Mouse (Mus musculus) hindbrain, embryonic 11.5 days (tissue): ENCODE measurements around the gene Eftud2. TPM values are rescaled to one million over a fixed set of nuclear protein-coding genes. Genes with fewer than 3 reads are reported as not detected.

Experiments
- ATAC-seq: fragments of 200-750 bp; cut with Nextera tagmentation; 2 replicates; pipeline ENCODE4 v1.8.0; 2017; ENCODE audit warnings: mild to moderate bottlenecking, moderate TSS enrichment, moderate library complexity; ENCODE audit not compliant: low FRiP score
- DNase-seq: peaks from one replicate; pipeline ENCODE4 v3.0.0-alpha.2; 2015; ENCODE audit warnings: low spot score
- H3K27ac ChIP-seq: fragments of 300-500 bp; sonication (generic); 2 replicates; pipeline ENCODE4 v1.5.1; 2014; ENCODE audit warnings: mild to moderate bottlenecking, low read depth, low read length
- H3K27me3 ChIP-seq: fragments of 300-500 bp; sonication (generic); 2 replicates; pipeline ENCODE4 v1.6.1; 2014; ENCODE audit warnings: mild to moderate bottlenecking, low read length, moderate library complexity, mixed read lengths; ENCODE audit not compliant: control insufficient read depth, insufficient read depth
- H3K36me3 ChIP-seq: fragments of 300-500 bp; sonication (generic); 2 replicates; pipeline ENCODE4 v1.6.1; 2014; ENCODE audit warnings: mild to moderate bottlenecking, low read length, moderate library complexity, mixed read lengths; ENCODE audit not compliant: control insufficient read depth, insufficient read depth
- H3K4me1 ChIP-seq: fragments of 300-500 bp; sonication (generic); replicated peaks from 2 replicates; pipeline ENCODE4 v1.6.1; 2014; ENCODE audit warnings: low read length, mixed read lengths; ENCODE audit not compliant: control insufficient read depth, insufficient read depth
- H3K4me2 ChIP-seq: fragments of 300-500 bp; sonication (generic); replicated peaks from 2 replicates; pipeline ENCODE4 v1.6.1; 2014; ENCODE audit warnings: mild to moderate bottlenecking, low read depth, low read length
- H3K4me3 ChIP-seq: fragments of 300-500 bp; sonication (generic); 2 replicates; pipeline ENCODE4 v1.5.1; 2014; ENCODE audit warnings: low read depth, low read length
- H3K9ac ChIP-seq: fragments of 300-500 bp; sonication (generic); 2 replicates; pipeline ENCODE4 v1.6.1; 2014; ENCODE audit warnings: low read depth, low read length
- H3K9me3 ChIP-seq: fragments of 300-500 bp; sonication (generic); 2 replicates; pipeline ENCODE4 v1.6.1; 2016; ENCODE audit warnings: low read length; ENCODE audit not compliant: control insufficient read depth
- WGBS: fragments of 180-500 bp; shearing (Covaris S2); extraction: QIAGEN DNeasy Blood & Tissue Kit; methylation state at CpG from one replicate; pipeline ENCODE4 v1.1.7; 2014; 5-methylcytosine and 5-hydroxymethylcytosine counted together
- polyA plus RNA-seq: library from polyadenylated mRNA; unstranded; fragments of >200 nt; fragmentation: Nextera tagmentation; extraction: Ambion mirVana; gene quantifications from 2 replicates; pipeline ENCODE4 v1.2.1, GENCODE M21; 2014

Gene Eftud2
- polyA plus RNA-seq, 1 experiment from 2014 or later: 205 TPM

- no peaks in the 10 kb centered on the region for H3K9me3 ChIP-seq
- H3K9ac ChIP-seq: no peak overlapping the region
- no peak overlapping the region for H3K4me2 ChIP-seq
- DNase-seq (no peak), ATAC-seq (no peak)
- H3K27me3 ChIP-seq: no peaks in the 10 kb centered on the region
- H3K27ac ChIP-seq: no peak overlapping the region
- no peaks in the 10 kb centered on the region for H3K4me1 ChIP-seq
- H3K4me3 ChIP-seq: no peak overlapping the region
- H3K36me3 ChIP-seq: no peaks in the 10 kb centered on the region
- 81% methylated on average over 5 of the region's 5 CpGs for WGBS
Measured at GRCm38 (mm10) chr11:102902107-102902506, 21.3 kb upstream of the Eftud2 start.

DNA sequence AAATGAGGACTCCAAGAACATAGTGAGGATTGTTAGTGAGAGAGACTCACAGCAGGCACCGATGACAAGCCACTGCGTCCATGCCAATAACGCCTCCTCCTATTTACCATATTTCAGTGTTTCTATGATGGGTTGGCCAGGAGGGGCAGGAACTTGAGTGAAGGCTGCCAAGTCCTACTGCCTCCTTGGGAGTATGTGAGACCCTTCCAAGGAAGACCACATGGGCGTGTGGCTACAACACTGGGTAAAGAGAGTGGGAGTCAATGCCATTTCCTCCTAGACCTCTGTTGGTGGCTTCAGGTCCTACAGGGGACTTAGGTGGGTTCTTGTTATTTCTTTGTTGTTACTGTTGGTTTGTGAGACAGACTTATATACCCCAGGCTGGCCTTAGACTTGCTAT, 20.4 kb upstream of the Eftud2 start:
- Histone ChIP-seq H3K27ac (no peak overlapping the region), H3K4me3 (no peak overlapping the region), H3K27me3 (peaks cover 2% of the 10 kb centered on the region; the same call in 1 of the 2 replicates), H3K36me3 (no peaks in the 10 kb centered on the region), H3K4me1 (no peaks in the 10 kb centered on the region), H3K9me3 (no peaks in the 10 kb centered on the region), H3K4me2 (no peak overlapping the region), H3K9ac (no peak overlapping the region)
- no peak for ATAC-seq
- 59% methylated on average over 4 of the region's 4 CpGs for WGBS
- DNase-seq: no peak

GRCm38 (mm10) chr11:102900763-102901162, 20.0 kb upstream of the Eftud2 start, which contains the start of gene Gfap:
Gene Gfap (minus strand): TSS chr11:102900912.
- DNase-seq (peak; percentile 94), ATAC-seq (no peak)
- Histone ChIP-seq H3K9me3 (no peaks in the 10 kb centered on the region), H3K27ac (no peak within 1 kb of the TSS), H3K9ac (no peak within 1 kb of the TSS), H3K4me3 (no peak within 1 kb of the TSS), H3K27me3 (peaks cover 2% of the 10 kb centered on the region; the same call in 1 of the 2 replicates), H3K4me2 (no peak within 1 kb of the TSS), H3K36me3 (no peaks in the 10 kb centered on the region), H3K4me1 (no peaks in the 10 kb centered on the region)
- 11% methylated on average over 7 of the region's 7 CpGs for WGBS

DNA sequence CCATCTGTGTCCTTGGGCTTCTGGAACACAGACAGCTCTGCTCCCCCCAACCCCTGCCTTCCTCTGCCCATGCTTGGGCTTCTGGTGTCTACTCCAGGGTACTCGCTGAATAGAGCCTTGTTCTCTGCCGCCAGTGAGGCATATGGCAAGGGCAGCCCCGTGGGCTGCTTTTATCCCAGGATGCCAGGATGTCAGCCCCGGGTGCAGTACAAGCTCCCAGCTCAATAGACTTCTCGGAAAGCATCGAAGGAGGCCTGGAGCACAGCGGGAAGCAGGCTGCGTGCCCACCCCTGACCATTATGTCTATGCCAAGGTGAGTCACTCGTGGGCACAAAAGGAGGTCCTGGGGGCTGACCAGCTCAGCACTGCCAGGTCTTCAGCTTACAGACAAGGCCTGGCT, 17.6 kb upstream of the Eftud2 start:
- H3K4me3 ChIP-seq: no peak overlapping the region
- ATAC-seq: no peak
- no peaks in the 10 kb centered on the region for H3K4me1 ChIP-seq
- no peak for DNase-seq
- no peaks in the 10 kb centered on the region for H3K36me3 ChIP-seq
- H3K27ac ChIP-seq: no peak overlapping the region
- 80% methylated on average over 9 of the region's 9 CpGs for WGBS
- H3K4me2 ChIP-seq: no peak overlapping the region
- H3K9me3 ChIP-seq: no peaks in the 10 kb centered on the region
- peaks cover 12% of the 10 kb centered on the region for H3K27me3 ChIP-seq
- H3K9ac ChIP-seq: no peak overlapping the region

- Histone ChIP-seq H3K36me3 (no peaks in the 10 kb centered on the region), H3K27ac (no peak overlapping the region), H3K4me2 (no peak overlapping the region), H3K9ac (no peak overlapping the region), H3K9me3 (no peaks in the 10 kb centered on the region), H3K27me3 (peaks cover 22% of the 10 kb centered on the region), H3K4me3 (no peak overlapping the region), H3K4me1 (no peaks in the 10 kb centered on the region; the same call in 1 of the 2 replicates)
- WGBS: 77% methylated on average over 20 of the region's 20 CpGs
- ATAC-seq (no peak), DNase-seq (no peak)
Measured at GRCm38 (mm10) chr11:102896641-102897040, 15.9 kb upstream of the Eftud2 start.

- Histone ChIP-seq H3K4me2 (no peak overlapping the region), H3K9me3 (no peaks in the 10 kb centered on the region), H3K9ac (no peak overlapping the region), H3K4me1 (no peaks in the 10 kb centered on the region; the same call in 1 of the 2 replicates), H3K36me3 (no peaks in the 10 kb centered on the region), H3K27me3 (peaks cover 22% of the 10 kb centered on the region), H3K4me3 (no peak overlapping the region), H3K27ac (no peak overlapping the region)
- no peak for DNase-seq
- no peak for ATAC-seq
- WGBS: 73% methylated on average over 9 of the region's 9 CpGs
Measured at GRCm38 (mm10) chr11:102895779-102896178, 15.0 kb upstream of the Eftud2 start.

DNA sequence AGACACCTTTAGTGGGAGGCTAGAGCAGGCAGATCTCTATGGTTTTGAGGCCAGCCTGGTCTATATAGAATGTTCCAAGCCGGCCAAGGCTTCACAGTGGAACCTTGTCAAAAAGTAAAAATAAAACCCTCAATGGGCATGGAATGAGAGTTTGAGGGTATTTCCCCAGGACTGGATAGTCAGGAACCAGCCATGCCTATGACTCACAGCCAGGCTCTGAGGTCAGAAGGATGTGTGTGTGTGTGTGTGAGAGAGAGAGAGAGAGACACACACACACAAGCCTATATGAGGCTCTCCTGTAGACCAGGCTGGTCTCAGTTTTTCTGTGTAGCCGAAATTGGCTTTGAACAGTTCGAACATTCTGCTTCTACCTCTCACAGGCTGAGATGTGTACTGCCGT, 13.9 kb upstream of the Eftud2 start:
- ATAC-seq: no peak
- Histone ChIP-seq H3K9ac (no peak overlapping the region), H3K4me1 (no peaks in the 10 kb centered on the region; the same call in 1 of the 2 replicates), H3K4me2 (no peak overlapping the region), H3K27ac (no peak overlapping the region), H3K4me3 (no peak overlapping the region), H3K27me3 (peaks cover 22% of the 10 kb centered on the region), H3K36me3 (no peaks in the 10 kb centered on the region), H3K9me3 (no peaks in the 10 kb centered on the region)
- no peak for DNase-seq
- WGBS: 92% methylated on average over 4 of the region's 4 CpGs

- Histone ChIP-seq H3K27me3 (peaks cover 22% of the 10 kb centered on the region), H3K27ac (no peak overlapping the region), H3K4me2 (peak overlapping the region; percentile 41), H3K9ac (peak overlapping the region; percentile 38; the same call in 1 of the 2 replicates), H3K9me3 (no peaks in the 10 kb centered on the region), H3K4me1 (no peaks in the 10 kb centered on the region; the same call in 1 of the 2 replicates), H3K36me3 (no peaks in the 10 kb centered on the region), H3K4me3 (peak overlapping the region; percentile 19)
- no peak for ATAC-seq
- peak; percentile 71 for DNase-seq
- 3% methylated on average over 43 of the region's 43 CpGs for WGBS
Measured at GRCm38 (mm10) chr11:102893015-102893651, 12.3 kb upstream of the Eftud2 start.

- DNase-seq: no peak
- H3K27ac ChIP-seq: no peak overlapping the region
- no peaks in the 10 kb centered on the region; the same call in 1 of the 2 replicates for H3K4me1 ChIP-seq
- ATAC-seq: no peak
- no peaks in the 10 kb centered on the region for H3K36me3 ChIP-seq
- 66% methylated on average over 5 of the region's 5 CpGs for WGBS
- H3K9ac ChIP-seq: no peak overlapping the region
- H3K4me2 ChIP-seq: no peak overlapping the region
- no peak overlapping the region for H3K4me3 ChIP-seq
- H3K27me3 ChIP-seq: peaks cover 20% of the 10 kb centered on the region
- H3K9me3 ChIP-seq: no peaks in the 10 kb centered on the region
Measured at GRCm38 (mm10) chr11:102890096-102890495, 9.3 kb upstream of the Eftud2 start.
